Mouse (Mus musculus) CD4-positive helper T cell, adult 2 months (primary cell): ENCODE results near the gene 1500015O10Rik.

Experiments
- DNase-seq: peaks from one replicate; pipeline ENCODE4 v3.0.0-alpha.2; 2012; ENCODE audit warnings: low read depth, missing footprints, low spot score

The 1500015O10Rik gene

DNA sequence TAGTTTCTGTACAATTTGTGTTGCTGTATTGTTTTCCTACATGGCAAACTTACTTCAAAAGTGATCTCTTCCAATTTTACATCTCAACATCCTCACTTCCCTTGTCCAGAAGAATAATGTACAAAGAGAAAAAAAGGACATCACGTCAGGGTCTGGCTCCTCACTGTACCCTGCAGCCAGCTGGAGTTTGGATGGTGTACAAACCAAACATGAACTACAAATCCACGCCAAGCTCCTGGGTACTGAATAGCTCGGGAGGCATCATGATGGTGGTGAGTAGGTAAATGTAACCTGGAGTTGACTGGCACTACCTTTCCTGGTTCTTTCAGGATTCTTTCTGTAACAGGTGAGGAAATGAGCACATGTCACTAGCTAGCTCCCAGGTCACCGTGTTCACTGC, 43.7 kb downstream of the 1500015O10Rik start:
- DNase-seq, result no peak

DNA sequence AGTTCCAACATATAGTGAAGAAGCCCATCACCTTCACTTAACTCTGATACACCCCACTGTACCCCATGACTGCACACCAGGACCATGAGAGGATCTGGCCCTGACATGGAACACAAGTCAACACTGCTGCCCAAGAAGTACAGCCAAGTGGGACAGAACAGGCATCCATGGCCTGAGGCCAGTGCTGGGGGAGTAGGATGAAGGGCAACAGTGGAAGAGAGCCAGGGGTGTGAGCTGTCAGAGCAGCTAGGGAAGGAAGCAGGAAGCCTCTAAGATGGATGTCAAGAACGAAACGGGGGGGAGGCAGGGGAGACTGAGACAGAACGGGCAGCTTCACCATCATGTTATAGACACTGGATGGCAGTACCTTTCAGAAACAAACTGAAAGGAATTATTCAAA, 45.7 kb downstream of the 1500015O10Rik start:
- DNase-seq, result no peak

DNA sequence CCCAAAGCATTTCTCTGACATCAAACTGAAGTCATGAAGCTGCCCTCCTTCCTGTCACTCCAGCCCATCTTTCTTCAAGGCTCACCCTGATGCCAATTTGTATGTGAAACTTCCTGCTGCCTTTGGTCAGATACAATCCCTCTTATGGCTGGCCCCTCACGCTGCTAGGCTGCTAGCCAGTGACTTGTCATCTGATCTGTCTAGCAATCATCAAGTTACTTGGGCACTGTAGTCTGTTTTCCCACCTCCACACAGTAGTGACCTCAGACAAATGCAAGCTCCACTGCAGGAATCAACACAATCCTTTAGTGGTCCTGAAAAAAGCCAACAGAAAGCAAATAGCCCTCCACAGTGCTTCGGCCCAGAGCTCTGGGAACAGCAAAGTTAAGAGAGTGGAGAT, 50.8 kb downstream of the 1500015O10Rik start:
- no peak for DNase-seq

DNA sequence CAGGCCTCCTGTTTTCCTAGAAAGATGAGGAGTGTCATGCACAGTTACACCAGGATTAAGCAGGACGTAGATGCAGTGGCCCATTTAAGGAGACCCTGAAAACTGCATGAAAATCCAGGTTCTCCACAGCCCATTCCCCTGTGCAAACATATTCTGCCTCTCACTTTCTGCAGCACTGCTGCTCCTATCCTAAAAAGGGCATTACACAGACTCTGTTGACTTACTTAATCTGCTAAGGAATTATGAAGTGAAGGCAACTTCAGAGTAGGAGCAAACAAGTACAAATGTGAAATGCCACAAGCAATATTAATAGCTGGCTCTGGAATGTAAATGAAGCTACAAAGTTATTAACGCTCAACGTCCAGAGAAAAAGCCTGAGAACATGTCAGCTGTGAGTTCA, 51.3 kb downstream of the 1500015O10Rik start:
- no peak for DNase-seq

DNA sequence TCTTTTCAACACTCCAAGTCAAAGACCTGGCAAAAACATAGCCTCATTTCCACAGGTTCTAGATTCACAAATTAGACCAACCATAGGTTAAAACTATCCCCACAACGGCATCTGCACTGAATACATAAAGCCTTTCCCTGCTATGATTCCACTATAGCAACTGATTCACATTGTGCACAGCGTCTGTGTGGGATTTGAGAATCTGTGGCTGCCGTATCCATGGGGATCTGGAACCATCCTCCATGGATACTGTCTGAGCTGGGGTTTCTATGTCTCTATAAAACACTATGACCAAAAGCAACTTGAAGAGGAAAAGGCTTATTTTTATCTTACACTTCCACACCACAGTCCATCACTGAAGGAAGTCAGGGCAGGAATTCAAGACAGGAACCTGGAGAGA, 52.3 kb downstream of the 1500015O10Rik start:
- no peak for DNase-seq

DNA sequence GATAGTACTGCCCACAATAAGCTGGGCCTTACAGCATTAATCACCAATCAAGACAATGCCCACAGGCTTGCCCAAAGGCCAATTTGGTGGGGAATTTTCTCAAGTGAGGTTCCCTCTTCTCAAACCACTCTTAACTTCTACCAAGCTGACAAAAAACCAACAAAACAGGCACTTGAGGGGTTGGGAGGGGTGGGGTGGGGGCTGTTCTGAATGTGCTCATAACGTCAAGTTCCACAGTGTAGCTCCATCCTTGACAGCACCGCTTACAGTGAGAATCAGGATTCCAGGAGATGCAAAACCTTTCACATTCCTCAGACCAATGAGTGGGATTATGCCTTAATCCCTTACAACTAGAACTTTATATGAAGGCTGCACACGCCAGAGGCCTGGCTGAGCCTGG, 52.8 kb downstream of the 1500015O10Rik start:
- DNase-seq, result no peak

DNA sequence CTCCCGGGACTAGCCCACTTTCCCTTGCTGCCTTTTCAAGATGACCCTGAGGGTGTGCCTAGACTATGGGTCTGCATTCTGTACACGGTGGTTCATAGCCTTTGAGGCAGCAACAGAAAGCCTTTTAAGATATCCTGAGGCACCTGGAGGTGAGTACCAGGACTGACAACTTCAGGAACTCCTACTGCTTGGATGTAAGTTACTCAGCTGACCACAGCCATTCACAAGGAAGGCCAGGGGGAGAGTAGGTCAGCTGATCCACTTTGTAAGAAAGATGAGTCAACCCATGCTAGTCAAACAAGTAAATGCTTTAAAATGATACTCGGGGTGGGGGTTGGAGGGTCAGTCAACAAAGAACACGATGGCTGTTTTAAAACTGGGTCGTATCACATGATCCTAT, 54.9 kb downstream of the 1500015O10Rik start:
- no peak for DNase-seq

DNA sequence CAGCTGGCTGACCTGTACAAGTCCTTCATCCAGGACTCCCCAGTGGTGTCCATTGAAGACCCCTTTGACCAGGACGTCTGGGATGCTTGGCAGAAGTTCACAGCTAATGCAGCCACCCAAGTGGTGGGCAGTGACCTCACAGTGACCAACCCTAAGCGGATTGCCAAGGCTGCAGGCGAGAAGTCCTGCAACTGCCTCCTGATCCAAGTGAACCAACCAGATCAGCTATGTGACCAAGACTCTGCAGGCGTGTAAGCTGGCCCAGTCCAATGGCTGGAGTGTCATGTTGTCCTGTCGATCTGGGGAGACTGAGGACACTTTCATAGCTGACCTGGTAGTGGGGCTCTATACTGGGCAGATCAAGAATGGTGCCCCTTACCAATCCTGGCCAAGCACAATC, 56.3 kb downstream of the 1500015O10Rik start:
- no peak for DNase-seq

DNA sequence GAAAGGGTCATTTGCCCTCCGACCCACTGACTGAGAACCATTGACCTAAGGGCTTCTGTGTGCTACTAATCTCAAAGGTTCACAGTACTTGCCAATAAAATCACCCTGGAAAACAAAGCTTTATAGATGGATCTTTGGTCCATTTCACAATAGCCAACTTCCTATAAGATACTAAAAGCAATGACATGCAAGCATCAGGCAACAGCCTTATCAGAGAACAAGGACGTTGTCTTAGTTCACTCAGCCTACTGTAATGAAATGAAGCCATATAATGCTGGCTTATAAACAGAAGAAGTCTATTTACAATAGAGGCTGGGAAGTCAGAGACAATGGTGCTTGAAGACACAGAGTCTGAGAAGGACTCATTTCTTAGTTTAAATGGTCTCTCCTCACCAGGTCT, 59.4 kb downstream of the 1500015O10Rik start:
- DNase-seq, result no peak
